Mouse (Mus musculus) embryonic facial prominence, embryonic 14.5 days (tissue): ENCODE measurements around the gene Fndc3a. TPM values are rescaled to one million over a fixed set of nuclear protein-coding genes. Genes with fewer than 3 reads are reported as not detected.
A peak's percentile ranks its signal among the peaks of the same experiment; 100 is the strongest.

Experiments used
- ATAC-seq: fragments of 200-750 bp; cut with Nextera tagmentation; 2 replicates; pipeline ENCODE4 v1.8.0; 2017; ENCODE audit warnings: low read depth, moderate number of reproducible peaks, moderate TSS enrichment
- DNase-seq: peaks from one replicate; pipeline ENCODE4 v3.0.0-alpha.2; 2015; ENCODE audit warnings: low spot score
- H3K27ac ChIP-seq: fragments of 300-500 bp; sonication (generic); replicated peaks from 2 replicates; pipeline ENCODE4 v1.5.1; 2014; ENCODE audit warnings: low read depth, mild to moderate bottlenecking, low read length, moderate library complexity
- H3K27me3 ChIP-seq: fragments of 300-500 bp; sonication (generic); replicated peaks from 2 replicates; pipeline ENCODE4 v1.6.1; 2014; ENCODE audit warnings: low read length; ENCODE audit not compliant: control insufficient read depth, insufficient read depth
- H3K36me3 ChIP-seq: fragments of 300-500 bp; sonication (generic); 2 replicates; pipeline ENCODE4 v1.6.1; 2014; ENCODE audit warnings: low read length, mixed read lengths; ENCODE audit not compliant: control insufficient read depth, insufficient read depth
- H3K4me1 ChIP-seq: fragments of 300-500 bp; sonication (generic); 2 replicates; pipeline ENCODE4 v1.6.1; 2014; ENCODE audit warnings: antibody characterized with exemption, low read length; ENCODE audit not compliant: control insufficient read depth, insufficient read depth
- H3K4me2 ChIP-seq: fragments of 300-500 bp; sonication (generic); 2 replicates; pipeline ENCODE4 v1.6.1; 2014; ENCODE audit warnings: low read depth, mild to moderate bottlenecking, low read length, moderate library complexity, mixed read lengths
- H3K4me3 ChIP-seq: fragments of 300-500 bp; sonication (generic); 2 replicates; pipeline ENCODE4 v1.5.1; 2014; ENCODE audit warnings: low read depth, mild to moderate bottlenecking, low read length
- H3K9ac ChIP-seq: fragments of 300-500 bp; sonication (generic); 2 replicates; pipeline ENCODE4 v1.6.1; 2014; ENCODE audit warnings: low read depth, mild to moderate bottlenecking, low read length, moderate library complexity, mixed read lengths
- H3K9me3 ChIP-seq: fragments of 300-500 bp; sonication (generic); 2 replicates; pipeline ENCODE4 v1.6.1; 2016; ENCODE audit warnings: low read length; ENCODE audit not compliant: control insufficient read depth
- WGBS: fragments of 180-500 bp; shearing (Covaris S2); extraction: QIAGEN DNeasy Blood & Tissue Kit; methylation state at CpG from one replicate; pipeline ENCODE4 v1.1.7; 2014; 5-methylcytosine and 5-hydroxymethylcytosine counted together
- polyA plus RNA-seq: library from polyadenylated mRNA; unstranded; fragments of >200 nt; fragmentation: Nextera tagmentation; extraction: Ambion mirVana; gene quantifications from 2 replicates; pipeline ENCODE4 v1.2.1, GENCODE M21; 2014

Fndc3a gene
- polyA plus RNA-seq, 1 experiment from 2014 or later: 31.3 TPM

DNA sequence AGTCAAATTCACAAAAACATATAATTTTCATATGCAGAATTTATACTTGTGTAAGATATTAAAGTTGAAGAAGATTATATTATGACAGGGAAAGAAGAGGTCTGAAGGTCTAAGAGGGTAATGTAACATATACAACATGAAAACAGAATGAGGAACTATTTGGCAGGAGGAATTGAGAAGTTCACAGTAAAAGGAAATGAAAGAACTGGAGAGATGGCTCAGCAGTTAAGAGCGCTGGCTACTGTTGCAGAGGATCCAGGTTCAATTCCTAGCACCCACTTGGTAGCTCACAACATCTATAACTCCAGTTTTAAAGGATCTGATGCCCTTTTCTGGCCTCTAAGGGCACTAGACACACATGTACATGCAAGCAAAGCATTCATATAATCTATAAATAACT, 65.2 kb downstream of the Fndc3a start:
- Histone ChIP-seq H3K36me3 (no peaks in the 10 kb centered on the region), H3K4me3 (no peak overlapping the region), H3K27ac (no peak overlapping the region), H3K4me2 (no peak overlapping the region), H3K27me3 (no peaks in the 10 kb centered on the region), H3K4me1 (no peaks in the 10 kb centered on the region), H3K9ac (no peak overlapping the region), H3K9me3 (no peaks in the 10 kb centered on the region)
- WGBS: 93% methylated on average over 1 of the region's 1 CpGs
- ATAC-seq: no peak
- no peak for DNase-seq

DNA sequence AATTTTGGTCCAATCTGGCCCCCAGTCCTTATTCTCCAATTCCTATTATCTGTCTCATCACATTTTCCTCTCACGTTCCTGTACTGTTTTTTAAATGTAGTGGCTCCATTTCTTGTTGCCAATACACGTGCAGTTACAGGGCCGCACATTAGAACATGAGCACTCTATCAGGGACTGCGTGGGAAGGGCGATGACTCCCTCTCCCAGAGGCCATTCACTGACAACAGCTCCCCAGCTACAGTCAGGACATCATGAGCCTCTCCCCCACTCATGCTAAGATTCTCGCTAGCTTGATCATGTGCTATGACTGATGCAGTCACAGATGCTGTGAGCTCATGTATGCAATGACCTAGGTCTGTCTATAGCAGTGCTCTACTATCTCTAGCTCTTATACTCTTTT, 71.3 kb downstream of the Fndc3a start:
- no peak for ATAC-seq
- DNase-seq: no peak
- 95% methylated on average over 6 of the region's 6 CpGs for WGBS
- no peaks in the 10 kb centered on the region for H3K4me1 ChIP-seq
- no peaks in the 10 kb centered on the region for H3K27me3 ChIP-seq
- H3K27ac ChIP-seq: no peak overlapping the region
- H3K4me3 ChIP-seq: no peak overlapping the region
- no peak overlapping the region for H3K4me2 ChIP-seq
- no peaks in the 10 kb centered on the region for H3K36me3 ChIP-seq
- H3K9ac ChIP-seq: no peak overlapping the region
- no peaks in the 10 kb centered on the region for H3K9me3 ChIP-seq

DNA sequence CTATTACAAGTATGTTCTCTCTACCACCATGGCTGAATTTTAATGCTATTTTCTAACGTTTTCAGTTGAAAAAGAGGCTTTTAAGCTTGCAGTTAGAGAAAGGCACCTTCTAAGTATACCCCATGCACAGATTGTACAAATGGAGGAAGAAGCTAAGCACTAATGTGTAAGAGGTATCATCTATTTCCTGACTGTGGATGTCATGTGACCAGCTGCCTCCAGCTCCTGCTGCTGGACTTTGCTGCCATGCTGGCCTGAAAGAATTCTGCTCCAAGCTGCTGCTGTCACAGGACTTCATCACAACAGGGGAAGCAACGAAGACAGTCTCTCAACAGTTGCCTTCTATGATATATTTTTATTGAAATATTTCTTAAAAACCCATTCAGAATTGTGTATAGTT, 76.2 kb downstream of the Fndc3a start:
- H3K4me3 ChIP-seq: no peak overlapping the region
- no peak overlapping the region for H3K4me2 ChIP-seq
- no peak for DNase-seq
- no peaks in the 10 kb centered on the region for H3K27me3 ChIP-seq
- WGBS: 71% methylated on average over 2 of the region's 2 CpGs
- no peaks in the 10 kb centered on the region for H3K9me3 ChIP-seq
- H3K27ac ChIP-seq: no peak overlapping the region
- no peak for ATAC-seq
- H3K36me3 ChIP-seq: no peaks in the 10 kb centered on the region
- H3K4me1 ChIP-seq: no peaks in the 10 kb centered on the region
- H3K9ac ChIP-seq: no peak overlapping the region

DNA sequence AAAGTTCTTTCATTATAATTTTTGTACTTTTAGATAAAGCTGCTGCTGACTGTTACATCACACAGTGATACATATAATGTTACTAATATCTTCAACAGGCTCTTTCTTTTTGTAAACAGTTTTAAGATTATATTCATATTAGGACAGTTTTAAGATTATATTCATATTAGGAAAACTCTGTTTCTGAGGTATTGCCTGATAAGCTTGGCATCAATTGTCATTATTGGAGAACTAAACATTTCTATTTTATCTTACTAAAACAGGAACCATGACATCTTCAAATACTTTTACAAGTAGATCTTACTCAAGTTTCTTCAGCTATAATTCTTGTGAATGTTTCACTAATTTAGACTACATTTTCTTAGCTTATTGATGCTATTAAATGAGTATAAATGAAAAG, 84.4 kb downstream of the Fndc3a start:
- ATAC-seq (no peak), DNase-seq (no peak)
- no peaks in the 10 kb centered on the region for H3K27me3 ChIP-seq
- H3K27ac ChIP-seq: no peak overlapping the region
- H3K9me3 ChIP-seq: 0 out of 2 replicates have a peak, but pooled peaks cover 3% of the 10 kb centered on the region
- no peaks in the 10 kb centered on the region for H3K4me1 ChIP-seq
- H3K4me3 ChIP-seq: no peak overlapping the region
- no peaks in the 10 kb centered on the region for H3K36me3 ChIP-seq
- H3K4me2 ChIP-seq: no peak overlapping the region
- H3K9ac ChIP-seq: no peak overlapping the region

DNA sequence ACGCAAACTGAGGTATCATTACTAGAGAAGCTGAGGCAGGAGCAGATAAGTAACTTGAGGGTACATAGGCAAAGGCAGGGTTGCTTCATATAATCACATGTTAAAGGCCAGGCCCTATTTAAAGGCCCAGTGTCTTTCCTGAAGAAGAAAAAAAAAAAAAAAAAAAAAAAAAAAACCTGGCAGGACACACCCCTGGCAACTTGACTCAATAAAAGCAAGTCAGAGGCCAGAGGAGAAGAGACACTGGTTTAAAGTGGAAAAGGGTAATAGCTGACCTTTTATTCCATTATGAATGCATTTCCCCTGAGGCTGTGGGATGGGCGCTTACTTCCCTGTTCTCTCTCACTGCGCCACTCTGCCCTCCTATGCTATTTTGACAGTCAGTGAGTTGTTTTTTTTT, 105.7 kb downstream of the Fndc3a start:
- H3K36me3 ChIP-seq: no peaks in the 10 kb centered on the region
- H3K4me3 ChIP-seq: no peak overlapping the region
- H3K9me3 ChIP-seq: no peaks in the 10 kb centered on the region
- WGBS: 85% methylated on average over 3 of the region's 3 CpGs
- no peak overlapping the region for H3K4me2 ChIP-seq
- H3K4me1 ChIP-seq: peaks cover 9% of the 10 kb centered on the region; the same call in 1 of the 2 replicates
- no peak for DNase-seq
- H3K9ac ChIP-seq: no peak overlapping the region
- H3K27me3 ChIP-seq: no peaks in the 10 kb centered on the region
- H3K27ac ChIP-seq: no peak overlapping the region
- ATAC-seq: no peak

DNA sequence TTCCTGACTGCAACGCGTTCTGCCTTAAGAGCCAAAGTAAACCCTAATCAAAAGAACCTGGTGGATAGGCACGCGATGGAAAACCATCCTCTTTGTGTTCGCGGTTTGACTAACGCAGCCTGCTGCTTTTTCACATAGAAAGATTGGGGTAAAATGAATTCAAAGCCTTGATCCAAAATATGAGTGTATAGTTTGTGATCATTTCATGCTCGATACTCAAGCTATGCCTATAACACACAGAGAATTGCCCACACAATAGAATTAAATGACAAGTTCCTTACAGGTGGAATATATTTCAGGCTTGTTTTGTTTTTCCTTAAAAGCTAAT, 106.6 kb downstream of the Fndc3a start:
- H3K4me2 ChIP-seq: peak overlapping the region; percentile 54
- H3K36me3 ChIP-seq: no peaks in the 10 kb centered on the region
- peak overlapping the region; percentile 68 for H3K9ac ChIP-seq
- peaks cover 9% of the 10 kb centered on the region; the same call in 1 of the 2 replicates for H3K4me1 ChIP-seq
- DNase-seq: no peak
- peak overlapping the region; percentile 53 for H3K4me3 ChIP-seq
- H3K9me3 ChIP-seq: no peaks in the 10 kb centered on the region
- WGBS: under 1% methylated on average over 8 of the region's 8 CpGs
- peak overlapping the region; percentile 40 for H3K27ac ChIP-seq
- H3K27me3 ChIP-seq: no peaks in the 10 kb centered on the region
- ATAC-seq: peak; percentile 22; the same call in 1 of the 2 replicates

DNA sequence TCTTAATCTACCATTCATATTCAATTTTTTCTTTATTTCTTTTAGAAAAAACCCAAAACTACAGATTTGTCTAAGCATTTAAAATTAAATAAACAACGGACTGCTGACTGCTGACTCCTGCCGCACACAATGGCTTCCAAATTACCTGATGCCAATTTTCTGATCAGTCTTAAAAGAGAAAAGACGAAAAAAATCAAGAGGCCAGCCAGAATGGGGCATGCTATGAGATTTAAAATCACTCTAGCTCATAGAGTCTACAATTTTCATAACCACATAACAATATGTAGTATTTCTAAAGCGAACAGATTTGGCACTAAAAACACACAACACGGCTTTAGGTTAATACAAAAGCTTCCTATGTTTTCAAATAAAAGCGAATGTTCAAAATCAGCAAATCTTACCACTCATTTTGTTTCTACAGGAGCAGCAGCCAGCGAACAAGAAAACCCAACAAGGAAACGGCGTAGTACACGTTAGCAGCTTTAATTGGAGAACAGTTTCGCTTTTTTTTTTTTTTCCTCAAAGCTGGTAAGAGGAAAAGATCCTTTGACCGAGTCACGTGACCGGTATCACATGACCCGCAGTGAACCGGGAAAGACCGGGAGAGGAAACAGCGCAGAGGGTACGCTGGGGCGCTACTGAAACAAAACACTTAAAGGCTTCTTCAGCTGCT, 107.1 kb downstream of the Fndc3a start:
- H3K4me3 ChIP-seq: peak overlapping the region; percentile 53
- no peaks in the 10 kb centered on the region for H3K27me3 ChIP-seq
- DNase-seq: peak; percentile 98
- 2% methylated on average over 20 of the region's 20 CpGs for WGBS
- peak; percentile 93 for ATAC-seq
- H3K9me3 ChIP-seq: no peaks in the 10 kb centered on the region
- peaks cover 4% of the 10 kb centered on the region; the same call in 1 of the 2 replicates for H3K36me3 ChIP-seq
- peaks cover 9% of the 10 kb centered on the region; the same call in 1 of the 2 replicates for H3K4me1 ChIP-seq
- peak overlapping the region; percentile 40 for H3K27ac ChIP-seq
- H3K4me2 ChIP-seq: peak overlapping the region; percentile 54
- H3K9ac ChIP-seq: peak overlapping the region; percentile 68

DNA sequence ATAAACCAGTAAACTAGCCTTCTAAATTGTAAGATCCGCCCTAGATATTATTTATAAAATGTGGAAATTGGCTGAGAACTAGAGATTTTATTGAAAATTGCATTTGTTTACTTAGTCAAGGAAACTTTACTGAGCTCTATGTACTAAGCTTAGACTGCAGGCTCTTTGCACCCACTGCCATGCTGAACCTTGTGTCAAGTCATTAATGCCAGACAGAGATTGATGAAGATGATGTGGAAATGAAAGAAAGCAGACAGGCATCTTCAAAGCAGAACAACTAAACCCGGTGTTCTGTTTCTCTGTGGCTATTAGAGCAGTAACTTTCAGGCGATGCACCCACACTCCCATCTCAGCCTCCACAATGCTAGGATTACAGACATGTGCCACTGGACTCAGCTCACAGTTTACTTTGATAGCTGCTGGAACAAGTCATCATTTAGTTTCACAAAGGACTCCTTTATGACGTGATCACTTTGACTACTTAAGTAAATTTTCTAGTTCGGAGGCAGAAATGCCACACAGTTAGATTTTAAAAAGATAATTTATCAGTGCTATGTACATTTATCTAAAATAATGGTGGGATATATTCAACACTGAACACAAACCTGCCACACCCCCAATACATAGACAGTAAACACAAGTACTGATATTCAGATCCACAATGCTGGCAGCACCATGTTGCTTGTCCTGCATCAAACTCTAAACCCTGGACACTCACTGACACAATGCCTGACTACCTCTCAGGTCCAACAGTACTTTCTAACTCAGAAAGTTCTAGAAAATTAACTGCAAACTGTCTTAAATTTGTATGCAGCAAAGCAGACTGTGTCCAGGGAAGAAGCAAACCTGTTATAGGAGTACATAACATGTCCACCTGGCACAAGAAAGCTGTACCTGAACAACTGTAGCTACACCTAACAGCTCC, 108.2 kb downstream of the Fndc3a start:
- 49% methylated on average over 5 of the region's 5 CpGs for WGBS

More for the DNA sequence above, 108.2 kb downstream of the Fndc3a start:
- peaks cover 11% of the 10 kb centered on the region; the same call in 1 of the 2 replicates for H3K36me3 ChIP-seq
- ATAC-seq (no peak), DNase-seq (no peak)
- peak overlapping the region; percentile 68 for H3K9ac ChIP-seq
- H3K27me3 ChIP-seq: no peaks in the 10 kb centered on the region
- H3K4me3 ChIP-seq: peak overlapping the region; percentile 53
- H3K4me2 ChIP-seq: peak overlapping the region; percentile 54
- H3K4me1 ChIP-seq: peaks cover 9% of the 10 kb centered on the region; the same call in 1 of the 2 replicates
- no peak overlapping the region for H3K27ac ChIP-seq
- no peaks in the 10 kb centered on the region for H3K9me3 ChIP-seq
